Mouse (Mus musculus) midbrain, embryonic 10.5 days (tissue): ENCODE data around the gene Baz2b. TPM values are rescaled to one million over a fixed set of nuclear protein-coding genes. Genes with fewer than 3 reads are reported as not detected.

ENCODE experiments used
- DNase-seq: peaks from one replicate; pipeline ENCODE4 v3.0.0-alpha.2; 2017; ENCODE audit warnings: low spot score
- H3K27ac ChIP-seq: fragments of 300-500 bp; sonication (generic); replicated peaks from 2 replicates; pipeline ENCODE4 v1.5.1; 2016; ENCODE audit warnings: mild to moderate bottlenecking
- H3K27me3 ChIP-seq: fragments of 300-500 bp; sonication (generic); 2 replicates; pipeline ENCODE4 v1.6.1; 2016; ENCODE audit warnings: low read depth, mild to moderate bottlenecking; ENCODE audit not compliant: poor library complexity, severe bottlenecking
- H3K36me3 ChIP-seq: fragments of 300-500 bp; sonication (generic); 2 replicates; pipeline ENCODE4 v1.6.1; 2016; ENCODE audit warnings: mild to moderate bottlenecking, moderate library complexity
- H3K4me1 ChIP-seq: fragments of 300-500 bp; sonication (generic); 2 replicates; pipeline ENCODE4 v1.6.1; 2016
- H3K4me3 ChIP-seq: fragments of 300-500 bp; sonication (generic); 2 replicates; pipeline ENCODE4 v1.5.1; 2016; ENCODE audit warnings: mild to moderate bottlenecking, moderate library complexity
- H3K9me3 ChIP-seq: fragments of 300-500 bp; sonication (generic); replicated peaks from 2 replicates; pipeline ENCODE4 v1.6.1; 2016; ENCODE audit warnings: mild to moderate bottlenecking
- WGBS: fragments of 180-500 bp; shearing (Covaris S2); methylation state at CpG from one replicate; pipeline ENCODE4 v1.1.7; 2016; 5-methylcytosine and 5-hydroxymethylcytosine counted together
- polyA plus RNA-seq: library from polyadenylated mRNA; unstranded; fragments of >200 nt; fragmentation: Nextera tagmentation; extraction: Ambion mirVana; gene quantifications from 2 replicates; pipeline ENCODE4 v1.2.1, GENCODE M21; 2016

Gene Baz2b
- polyA plus RNA-seq, 1 experiment from 2014 or later = 59.7 TPM

GRCm38 (mm10) chr2:60124648-60125048 lies 85.0 kb downstream of the Baz2b start:
- H3K36me3 ChIP-seq = no peaks in the 10 kb centered on the region
- H3K9me3 ChIP-seq = no peaks in the 10 kb centered on the region
- peak overlapping the region; percentile 100 for H3K27ac ChIP-seq
- WGBS = under 1% methylated on average over 41 of the region's 47 CpGs
- peak; percentile 76 for DNase-seq
- peak overlapping the region; percentile 96 for H3K4me3 ChIP-seq
- peaks cover 55% of the 10 kb centered on the region for H3K4me1 ChIP-seq
- H3K27me3 ChIP-seq = no peaks in the 10 kb centered on the region

GRCm38 (mm10) chr2:60123911-60124647 lies 85.6 kb downstream of the Baz2b start:
- Histone ChIP-seq H3K27me3 (no peaks in the 10 kb centered on the region), H3K4me1 (peaks cover 59% of the 10 kb centered on the region), H3K4me3 (peak overlapping the region; percentile 96), H3K9me3 (no peaks in the 10 kb centered on the region), H3K27ac (peak overlapping the region; percentile 100), H3K36me3 (no peaks in the 10 kb centered on the region)
- DNase-seq = no peak
- 8% methylated on average over 13 of the region's 13 CpGs for WGBS

GRCm38 (mm10) chr2:60123061-60123874 lies 86.4 kb downstream of the Baz2b start:
- H3K27ac ChIP-seq = peak overlapping the region; percentile 100

GRCm38 (mm10) chr2:60122188-60122587 lies 87.5 kb downstream of the Baz2b start:
- no peak for DNase-seq
- H3K9me3 ChIP-seq = no peaks in the 10 kb centered on the region
- H3K36me3 ChIP-seq = peaks cover 2% of the 10 kb centered on the region; the same call in 1 of the 2 replicates
- peak overlapping the region; percentile 100; the same call in 1 of the 2 replicates for H3K27ac ChIP-seq
- peaks cover 67% of the 10 kb centered on the region for H3K4me1 ChIP-seq
- H3K27me3 ChIP-seq = no peaks in the 10 kb centered on the region
- WGBS = 44% methylated on average over 2 of the region's 2 CpGs
- peak overlapping the region; percentile 96 for H3K4me3 ChIP-seq

More at GRCm38 (mm10) chr2:60123061-60123874, 86.4 kb downstream of the Baz2b start:
- Histone ChIP-seq H3K4me3 (peak overlapping the region; percentile 96), H3K36me3 (no peaks in the 10 kb centered on the region), H3K27me3 (no peaks in the 10 kb centered on the region), H3K9me3 (no peaks in the 10 kb centered on the region), H3K4me1 (peaks cover 65% of the 10 kb centered on the region)
- 48% methylated on average over 6 of the region's 6 CpGs for WGBS
- no peak for DNase-seq

GRCm38 (mm10) chr2:60120681-60121080 lies 89.0 kb downstream of the Baz2b start:
- Histone ChIP-seq H3K36me3 (peaks cover 8% of the 10 kb centered on the region), H3K9me3 (no peaks in the 10 kb centered on the region), H3K4me3 (no peak overlapping the region), H3K4me1 (peaks cover 66% of the 10 kb centered on the region), H3K27ac (no peak overlapping the region), H3K27me3 (no peaks in the 10 kb centered on the region)
- 77% methylated on average over 2 of the region's 2 CpGs for WGBS
- DNase-seq = no peak

GRCm38 (mm10) chr2:60118684-60119558 lies 90.7 kb downstream of the Baz2b start:
- no peaks in the 10 kb centered on the region for H3K27me3 ChIP-seq
- no peaks in the 10 kb centered on the region for H3K9me3 ChIP-seq
- 73% methylated on average over 10 of the region's 10 CpGs for WGBS
- no peak overlapping the region for H3K27ac ChIP-seq
- peaks cover 17% of the 10 kb centered on the region for H3K36me3 ChIP-seq
- peaks cover 66% of the 10 kb centered on the region for H3K4me1 ChIP-seq
- H3K4me3 ChIP-seq = no peak overlapping the region
- DNase-seq = no peak

GRCm38 (mm10) chr2:60117867-60118266 lies 91.8 kb downstream of the Baz2b start:
- Histone ChIP-seq H3K9me3 (no peaks in the 10 kb centered on the region), H3K27ac (no peak overlapping the region), H3K4me3 (no peak overlapping the region), H3K27me3 (no peaks in the 10 kb centered on the region), H3K4me1 (peaks cover 57% of the 10 kb centered on the region), H3K36me3 (peaks cover 18% of the 10 kb centered on the region)
- 82% methylated on average over 9 of the region's 9 CpGs for WGBS
- DNase-seq = no peak

GRCm38 (mm10) chr2:60115891-60116554 lies 93.6 kb downstream of the Baz2b start:
- no peak for DNase-seq

GRCm38 (mm10) chr2:60114901-60115300 lies 94.7 kb downstream of the Baz2b start:
- H3K36me3 ChIP-seq = peaks cover 44% of the 10 kb centered on the region
- no peak for DNase-seq
- 84% methylated on average over 4 of the region's 4 CpGs for WGBS
- no peak overlapping the region for H3K27ac ChIP-seq
- peaks cover 29% of the 10 kb centered on the region for H3K4me1 ChIP-seq
- no peaks in the 10 kb centered on the region; the same call in 1 of the 2 replicates for H3K9me3 ChIP-seq
- H3K27me3 ChIP-seq = no peaks in the 10 kb centered on the region
- H3K4me3 ChIP-seq = no peak overlapping the region

More at GRCm38 (mm10) chr2:60115891-60116554, 93.6 kb downstream of the Baz2b start:
- Histone ChIP-seq H3K4me1 (peaks cover 39% of the 10 kb centered on the region), H3K27ac (no peak overlapping the region), H3K9me3 (no peaks in the 10 kb centered on the region; the same call in 1 of the 2 replicates), H3K36me3 (peaks cover 33% of the 10 kb centered on the region), H3K4me3 (no peak overlapping the region), H3K27me3 (no peaks in the 10 kb centered on the region)
- 67% methylated on average over 12 of the region's 12 CpGs for WGBS

- no peak overlapping the region for H3K27ac ChIP-seq
- 87% methylated on average over 12 of the region's 12 CpGs for WGBS
- H3K9me3 ChIP-seq = no peaks in the 10 kb centered on the region; the same call in 1 of the 2 replicates
- no peaks in the 10 kb centered on the region for H3K27me3 ChIP-seq
- H3K4me3 ChIP-seq = no peak overlapping the region
- H3K36me3 ChIP-seq = peaks cover 48% of the 10 kb centered on the region
- peaks cover 22% of the 10 kb centered on the region for H3K4me1 ChIP-seq
- no peak for DNase-seq
Observed at GRCm38 (mm10) chr2:60113661-60114560, 95.7 kb downstream of the Baz2b start.

- no peak overlapping the region for H3K27ac ChIP-seq
- WGBS = 91% methylated on average over 2 of the region's 2 CpGs
- no peak overlapping the region for H3K4me3 ChIP-seq
- peaks cover 13% of the 10 kb centered on the region for H3K4me1 ChIP-seq
- no peaks in the 10 kb centered on the region; the same call in 1 of the 2 replicates for H3K9me3 ChIP-seq
- no peak for DNase-seq
- H3K27me3 ChIP-seq = no peaks in the 10 kb centered on the region
- peaks cover 51% of the 10 kb centered on the region for H3K36me3 ChIP-seq
Observed at GRCm38 (mm10) chr2:60112116-60112515, 97.5 kb downstream of the Baz2b start.
